Mouse (Mus musculus): ENCODE data around the gene Abcg4.
A peak's percentile ranks its signal among the peaks of the same experiment; 100 is the strongest.

The Abcg4 gene

DNA sequence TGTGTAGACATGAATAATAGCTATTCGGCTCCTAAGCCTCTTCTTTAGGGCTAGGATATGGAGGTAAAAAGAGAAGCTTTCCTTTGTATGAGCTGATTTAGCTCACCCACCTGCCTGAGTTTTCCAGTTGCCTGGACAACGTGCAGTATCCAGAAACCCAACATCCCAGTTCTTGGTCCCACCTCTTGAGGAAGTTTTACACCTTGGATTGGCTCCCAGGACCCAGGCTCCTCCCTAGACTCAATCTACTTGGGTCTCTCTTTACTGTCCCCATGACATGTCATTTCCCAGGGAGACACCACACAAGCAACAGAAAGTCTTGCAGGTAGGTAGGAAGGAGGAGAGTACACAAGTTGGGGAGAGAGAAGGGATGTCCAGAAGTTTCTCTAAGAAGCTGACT is 48.0 kb downstream of the Abcg4 start, which contains the start of gene Ccdc153:
Gene Ccdc153, plus strand, starts transcription at position 278 of the 400 bp plus-strand sequence.
- no peak for DNase-seq (ENCODE audit: extremely low read depth, insufficient read length, low spot score)

DNA sequence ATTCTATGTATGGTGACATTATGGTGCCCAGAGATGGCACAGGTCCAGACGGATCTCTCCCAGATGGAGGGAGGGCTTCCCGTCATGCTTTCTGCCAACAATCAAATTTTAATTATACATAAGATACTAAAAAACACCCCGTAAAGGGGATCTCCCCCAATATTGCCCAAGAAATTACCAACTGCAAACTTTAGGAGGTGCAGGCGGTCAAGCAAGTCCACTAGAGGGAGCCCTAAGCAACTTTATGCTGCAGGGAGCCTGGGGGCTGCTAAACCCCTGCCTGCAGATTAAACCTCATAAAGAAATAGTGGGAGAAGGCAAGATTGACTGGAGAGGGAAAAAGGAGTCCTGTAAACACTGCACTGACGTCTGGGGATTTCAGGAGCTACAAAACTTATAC is 49.0 kb downstream of the Abcg4 start:
- DNase-seq (ENCODE audit: extremely low read depth, insufficient read length, low spot score) = no peak

DNA sequence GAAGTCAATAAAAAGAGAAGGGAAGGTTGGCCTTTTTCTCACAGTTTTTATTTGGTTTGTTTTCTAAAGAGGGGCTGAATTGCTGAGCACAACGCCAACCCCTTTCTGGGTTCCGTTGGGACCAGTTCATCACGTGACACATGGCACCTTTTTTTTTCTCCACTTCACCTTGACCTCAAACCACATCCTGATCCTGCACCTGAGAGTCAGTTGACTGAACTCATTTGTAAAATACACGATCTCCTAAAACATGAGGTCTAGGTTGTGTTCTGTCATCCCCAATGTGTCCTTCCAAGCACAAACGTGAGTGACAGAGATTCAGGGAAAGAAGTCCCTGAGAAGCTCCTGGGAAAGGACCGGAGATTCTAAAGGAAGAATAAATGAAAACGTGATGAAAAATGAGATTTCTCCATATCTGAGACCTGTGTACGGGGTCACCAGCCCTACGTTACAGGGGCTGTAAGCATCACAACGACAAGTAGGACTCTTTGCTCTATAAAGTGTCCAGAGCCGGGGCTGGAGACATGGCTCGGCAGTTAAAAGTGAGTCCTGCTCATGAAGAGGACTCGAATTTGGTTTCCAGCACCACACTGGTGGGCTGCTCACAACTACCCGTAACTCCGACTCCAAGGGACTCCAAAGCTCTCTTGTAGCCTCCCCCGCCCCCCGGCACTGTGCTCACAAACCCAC is 49.8 kb downstream of the Abcg4 start:
- DNase-seq (ENCODE audit: extremely low read depth, insufficient read length, low spot score) = no peak

DNA sequence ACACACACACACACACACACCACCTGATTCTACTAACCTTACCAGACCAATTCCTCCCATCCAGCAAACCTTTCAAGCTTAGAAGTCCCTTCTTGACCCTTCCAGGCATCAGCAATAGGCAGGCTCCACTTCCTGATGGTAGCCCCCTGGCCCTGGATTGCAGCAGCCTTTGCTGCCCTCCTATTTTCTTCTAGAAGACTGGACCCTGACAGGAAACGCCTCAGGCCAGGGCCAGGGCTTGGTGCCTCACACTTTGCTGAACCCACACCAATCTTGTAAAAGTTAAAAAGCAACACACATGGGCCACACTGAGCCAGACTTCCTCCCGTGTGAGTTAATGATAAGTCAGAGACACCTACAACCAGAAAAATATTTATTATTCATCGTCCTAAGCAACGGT is 51.3 kb downstream of the Abcg4 start:
- no peak for DNase-seq (ENCODE audit: extremely low read depth, insufficient read length, low spot score)

DNA sequence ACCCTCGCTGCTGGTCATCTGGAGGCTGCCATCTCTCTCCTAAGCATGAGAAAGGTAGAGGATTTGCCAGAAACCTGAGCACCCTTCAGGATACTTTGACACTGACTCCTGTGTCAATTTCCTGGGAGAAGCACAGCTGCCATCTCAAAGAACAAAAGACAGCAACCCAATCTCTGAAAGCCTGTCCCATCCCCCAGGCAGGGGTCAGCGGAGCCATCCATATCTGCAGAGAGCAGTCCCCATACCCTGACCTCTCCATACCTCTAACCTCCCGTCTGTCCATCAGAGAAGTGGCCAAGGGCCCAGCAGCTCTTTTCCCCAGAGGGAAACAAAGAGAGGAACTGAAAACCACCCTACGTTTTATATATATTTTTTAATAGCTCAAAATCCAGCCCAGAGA is 51.8 kb downstream of the Abcg4 start:
- DNase-seq (ENCODE audit: extremely low read depth, insufficient read length, low spot score) = no peak

DNA sequence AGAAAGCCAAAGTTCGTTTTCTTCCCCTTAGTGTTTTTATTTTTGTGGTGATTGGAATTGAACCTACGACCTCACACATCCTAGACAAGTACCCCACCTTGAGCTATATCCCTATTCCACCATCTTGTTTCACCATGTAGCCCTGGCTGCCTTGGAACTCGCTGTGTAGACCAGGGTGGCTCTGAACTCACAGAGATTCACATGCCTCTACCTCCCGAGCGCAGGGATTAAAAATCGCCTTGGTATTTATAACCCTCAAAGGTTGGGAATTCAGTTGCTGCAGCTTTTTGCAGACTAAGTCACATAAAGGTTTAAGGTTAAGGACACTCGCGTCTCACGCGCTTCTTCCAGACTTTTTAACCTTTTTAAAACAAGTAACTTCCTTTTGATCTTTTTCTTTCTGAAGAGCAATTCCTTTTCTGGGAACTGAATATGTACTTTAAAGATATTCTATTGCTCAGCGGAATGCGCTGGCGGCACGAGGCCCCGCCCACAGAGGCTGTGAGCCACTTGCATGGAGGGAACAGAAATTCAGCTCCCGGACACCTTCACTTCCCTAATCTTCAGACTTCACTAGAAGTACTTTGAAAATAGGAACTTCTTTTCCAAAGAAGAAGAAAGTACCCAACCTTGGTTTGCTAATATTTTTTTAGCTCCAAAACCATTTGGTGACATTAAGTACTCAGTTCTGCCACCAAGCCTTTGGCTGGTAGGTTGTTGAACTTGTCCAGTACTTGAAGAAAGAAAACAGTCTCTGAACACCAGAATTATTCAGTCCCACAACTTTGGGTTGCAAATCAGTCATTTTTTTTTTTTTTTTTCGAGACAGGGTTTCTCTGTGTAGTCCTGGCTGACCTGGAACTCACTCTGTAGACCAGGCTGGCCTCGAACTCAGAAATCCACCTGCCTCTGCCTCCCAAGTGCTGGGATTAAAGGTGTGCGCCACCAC is 53.7 kb downstream of the Abcg4 start:
- DNase-seq (ENCODE audit: extremely low read depth, insufficient read length, low spot score) = peak; percentile 35

DNA sequence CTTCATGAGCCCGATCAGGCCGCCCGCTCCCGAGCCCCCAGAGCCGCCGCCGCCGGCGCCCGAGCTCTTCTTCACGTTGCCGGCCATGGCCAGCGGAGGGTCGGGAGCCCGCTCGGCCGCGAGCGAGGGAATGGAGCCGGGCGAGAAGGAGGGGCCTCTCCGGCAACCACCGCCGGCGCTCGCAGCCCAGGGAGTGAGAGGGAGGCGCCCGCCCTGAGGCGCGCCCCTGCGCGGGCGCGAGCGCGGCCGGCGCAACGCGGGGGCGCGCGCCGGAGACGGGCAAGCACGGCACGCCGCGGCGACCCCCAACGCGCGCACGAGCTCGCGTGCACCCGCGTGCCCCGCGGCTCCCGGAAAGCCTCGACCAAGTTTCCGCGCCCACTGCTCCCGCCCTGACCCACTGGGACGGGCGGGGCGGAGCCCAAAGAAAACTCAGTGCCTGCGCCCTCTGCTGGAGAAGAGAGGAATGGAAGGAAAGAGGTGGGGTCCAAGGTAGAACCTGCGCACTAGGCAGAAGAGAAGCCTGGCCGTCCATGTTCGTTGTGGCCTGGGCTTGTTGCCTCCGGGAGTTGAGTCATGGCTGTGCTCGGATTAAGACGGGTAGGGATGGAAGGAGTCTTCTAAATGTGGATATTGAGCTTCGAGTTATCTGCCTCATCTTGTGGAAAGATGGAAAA is 54.5 kb downstream of the Abcg4 start, which contains the start of gene Cbl:
Gene Cbl, minus strand, starts transcription at position 248 of the 677 bp plus-strand sequence.
- DNase-seq (ENCODE audit: extremely low read depth, insufficient read length, low spot score) = peak; percentile 95

DNA sequence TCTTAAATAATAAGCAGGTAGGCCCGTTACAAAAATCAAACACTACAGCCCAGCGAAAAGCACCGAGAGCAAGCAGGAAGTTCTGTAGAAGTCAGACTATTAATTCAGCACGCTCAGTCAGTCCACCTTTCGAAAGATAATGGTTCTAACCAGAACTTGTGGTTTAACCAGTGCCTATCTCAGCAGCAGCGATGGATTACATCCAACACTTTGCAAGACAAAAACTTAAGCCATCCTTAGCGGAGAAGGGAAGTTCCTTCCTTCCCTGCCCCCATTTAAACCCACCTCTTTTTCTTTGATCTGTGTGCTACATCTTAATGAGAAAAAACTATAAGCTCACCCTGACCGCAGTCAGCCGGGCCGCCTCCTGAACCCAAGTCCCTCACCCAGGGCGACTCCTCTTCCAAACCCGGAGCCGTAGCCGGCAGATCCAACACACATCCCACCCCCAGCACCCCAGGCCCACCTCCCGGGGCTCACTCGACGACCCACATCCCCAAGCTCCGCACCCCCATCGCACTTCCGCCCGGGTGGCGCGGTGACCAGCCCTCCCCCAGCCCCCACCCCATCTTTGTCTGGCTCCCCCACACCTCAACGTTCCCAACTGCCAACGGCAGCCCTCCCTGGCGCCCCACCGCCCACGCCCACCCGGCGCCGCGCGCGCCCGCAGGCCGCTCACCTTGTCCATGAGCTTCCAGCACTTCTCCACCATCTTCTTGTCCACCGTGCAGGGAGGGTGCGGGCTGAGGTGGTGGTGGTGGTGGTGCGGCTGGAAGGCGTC is 55.2 kb downstream of the Abcg4 start:
- DNase-seq (ENCODE audit: extremely low read depth, insufficient read length, low spot score) = peak; percentile 75

DNA sequence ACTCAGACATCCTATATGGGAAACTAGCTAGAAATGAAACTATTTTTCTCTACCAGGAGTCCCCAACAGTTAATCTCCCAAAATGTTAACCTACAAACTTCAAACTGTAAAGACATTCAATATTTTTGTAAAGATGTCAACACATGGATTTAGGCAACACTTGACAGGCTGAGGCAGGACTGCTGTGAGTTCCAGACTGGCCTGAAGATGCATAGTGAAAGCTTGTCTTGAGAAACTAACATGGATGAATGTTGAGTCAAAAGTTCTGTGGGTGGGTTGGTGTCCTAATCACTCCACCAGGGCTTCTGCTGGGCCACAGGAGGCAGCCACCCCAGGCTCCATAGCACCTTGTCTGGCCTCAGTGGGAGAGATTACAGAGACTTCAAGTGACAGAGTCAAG is 56.8 kb downstream of the Abcg4 start:
- DNase-seq (ENCODE audit: extremely low read depth, insufficient read length, low spot score) = no peak

DNA sequence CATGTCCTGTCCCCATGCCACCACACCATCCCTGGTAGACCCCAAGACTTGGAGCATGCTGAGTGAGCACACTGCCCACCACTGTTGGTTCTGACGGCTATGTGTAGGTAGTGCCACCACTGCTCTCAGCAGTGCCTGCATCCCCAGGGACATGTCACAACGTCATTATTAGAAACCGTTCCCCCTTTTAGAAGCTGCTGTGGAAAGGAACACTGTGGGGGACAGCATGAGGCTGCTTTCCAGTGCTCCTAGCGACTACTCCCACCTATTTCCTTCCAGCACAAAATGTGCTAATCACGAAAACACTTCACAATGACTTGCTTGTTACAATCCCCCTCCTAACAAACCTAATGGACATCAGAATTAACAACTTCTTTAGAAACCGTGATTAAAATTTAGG is 62.4 kb downstream of the Abcg4 start:
- DNase-seq (ENCODE audit: extremely low read depth, insufficient read length, low spot score) = no peak
